Mouse (Mus musculus): ENCODE results near the gene Gnai3.

DNA sequence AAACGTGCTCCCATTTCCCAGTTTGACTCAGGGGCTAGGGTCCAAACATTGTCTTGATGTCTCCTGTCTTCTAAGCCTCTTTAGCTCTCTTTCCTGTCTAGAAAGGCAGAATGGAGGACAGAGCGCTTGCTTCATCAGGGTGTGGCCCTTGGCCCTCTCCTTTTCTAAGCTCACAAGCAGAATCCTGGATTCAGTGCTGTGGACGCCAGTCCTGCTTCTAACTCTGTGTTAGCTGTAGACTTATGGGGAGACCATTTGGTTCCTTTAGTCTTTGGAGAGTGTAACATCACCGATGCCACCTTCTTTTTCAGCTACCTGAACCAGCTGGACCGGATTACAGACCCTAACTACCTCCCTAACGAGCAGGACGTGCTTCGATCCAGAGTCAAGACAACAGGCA, 48.3 kb downstream of the Gnai3 start:
- TF ChIP-seq POLR2AphosphoS2 (IDR thresholded peaks at IDR 0.05; ENCODE audit: low read depth, low read length) (no peak), HCFC1 (IDR thresholded peaks at IDR 0.05; ENCODE audit: low read depth, low read length) (no peak), CTCF (conservative IDR thresholded peaks at IDR 0.05 in 1 of 2, IDR thresholded peaks at IDR 0.05 in 1 of 2; ENCODE audit: low read depth in 2 of 2, low read length in 2 of 2) (no peak), E2F4 (IDR thresholded peaks at IDR 0.05; ENCODE audit: insufficient replicate concordance, low read depth, low read length) (no peak), MXI1 (IDR thresholded peaks at IDR 0.05; ENCODE audit: low read depth, low read length) (no peak)
